ENCODE assay signal across 7 mouse cellular contexts in genomic region chr17:3326148-3326902, GRCm38 (mm10). TPM values are rescaled to one million over a fixed set of nuclear protein-coding genes. Genes with fewer than 3 reads are reported as not detected.
DNase-seq lines count a peak whose midpoint lies in the region; ATAC-seq lines count a peak whose summit lies in the region.

Gene Tiam2, plus strand, starts transcription at chr17:3326573.

- peaks cover 21% of the 10 kb centered on the region for H3K4me1 ChIP-seq in forebrain, embryonic 13.5 days
- peaks cover 16% of the 10 kb centered on the region for H3K4me1 ChIP-seq in hindbrain, embryonic 12.5 days

- H3K36me3 ChIP-seq in forebrain, embryonic 13.5 days (ENCODE audit: poor library complexity, severe bottlenecking), result no peaks in the 10 kb centered on the region
- H3K36me3 ChIP-seq in hindbrain, embryonic 12.5 days, result no peaks in the 10 kb centered on the region

- H3K4me2 ChIP-seq in forebrain, embryonic 13.5 days, result peak within 1 kb of the TSS; percentile 84
- peak within 1 kb of the TSS; percentile 79 for H3K4me2 ChIP-seq in hindbrain, embryonic 12.5 days (replicated peaks)

- peak; percentile 41 for DNase-seq in ES-CJ7 (ENCODE audit: low read depth, low spot score)
- peak; percentile 83 for DNase-seq in adrenal gland, postnatal 10 days
- DNase-seq in left cerebral cortex, postnatal 25 days (ENCODE audit: low spot score in 2 of 2), result no peak
- peak; percentile 18 to 62 for DNase-seq in spleen, postnatal 4 days (ENCODE audit: low spot score in 2 of 2)

- H3K9ac ChIP-seq in forebrain, embryonic 13.5 days, result peak within 1 kb of the TSS; percentile 73
- H3K9ac ChIP-seq in hindbrain, embryonic 12.5 days, result peak within 1 kb of the TSS; percentile 64

- H3K27ac ChIP-seq in forebrain, embryonic 13.5 days, result no peak within 1 kb of the TSS; the same call in 1 of the 2 replicates
- no peak within 1 kb of the TSS for H3K27ac ChIP-seq in hindbrain, embryonic 12.5 days

- H3K9me3 ChIP-seq in forebrain, embryonic 13.5 days (replicated peaks), result no peaks in the 10 kb centered on the region
- H3K9me3 ChIP-seq in hindbrain, embryonic 12.5 days (replicated peaks), result no peaks in the 10 kb centered on the region

- peak within 1 kb of the TSS; percentile 56 for H3K4me3 ChIP-seq in forebrain, embryonic 13.5 days
- peak within 1 kb of the TSS; percentile 52 for H3K4me3 ChIP-seq in hindbrain, embryonic 12.5 days

- ATAC-seq in forebrain, embryonic 13.5 days, result peak; percentile 67
- peak; percentile 81 for ATAC-seq in hindbrain, embryonic 12.5 days (ENCODE audit: low FRiP score)
- ATAC-seq in megakaryocyte progenitor cell, adult 5-6 weeks (replicated peaks; ENCODE audit: poor library complexity), result peak; percentile 88

- intact Hi-C loops in left cerebral cortex, postnatal 25 days (cut with DNase I), result no loop called here

- peaks cover 35% of the 10 kb centered on the region for H3K27me3 ChIP-seq in forebrain, embryonic 13.5 days
- H3K27me3 ChIP-seq in hindbrain, embryonic 12.5 days, result peaks cover 38% of the 10 kb centered on the region

- whole genome bisulfite sequencing in forebrain, embryonic 13.5 days, result under 1% methylated on average over 51 of the region's 55 CpGs
- WGBS in hindbrain, embryonic 12.5 days, result 1% methylated on average over 46 of the region's 55 CpGs

RNA-seq across cellular contexts. Expression of gene Tiam2, which starts in this region (rescaled TPM):
- total RNA-seq in adrenal gland, postnatal 10 days (2021), result 10 to 100 TPM; 10.1 to 13.1 TPM
- 37.2 and 51.0 TPM in 2 replicates for polyA plus RNA-seq in forebrain, embryonic 13.5 days (2015; fragmentation: Nextera tagmentation; extraction: Ambion mirVana)
- polyA plus RNA-seq in hindbrain, embryonic 12.5 days (2016; fragmentation: Nextera tagmentation; extraction: Ambion mirVana), result 10.6 and 12.0 TPM in 2 replicates
- 10 to 100 TPM; 83.6 to 93.5 TPM for total RNA-seq in left cerebral cortex, postnatal 25 days (2021)
- total RNA-seq in megakaryocyte progenitor cell, adult 5-6 weeks (2015), result 5.6 and 6.2 TPM in 2 replicates
- 4.4 and 7.5 TPM in 2 replicates for total RNA-seq in megakaryocyte progenitor cell, adult 5-6 weeks (2017)

Comparison
In these comparisons a context has a peak if more than half of its experiments do, and no peak if none do; other contexts are left out.
1. RNA of gene Tiam2 (total RNA-seq): 83.6 to 93.5 TPM in left cerebral cortex, postnatal 25 days; 10.1 to 13.1 TPM in adrenal gland, postnatal 10 days and 4.4 to 7.5 TPM in megakaryocyte progenitor cell, adult 5-6 weeks; every median in the first group is over 4 times any median in the second.
2. DNase-seq: peak in ES-CJ7 (single experiment), adrenal gland, postnatal 10 days (single experiment) and spleen, postnatal 4 days (2 of 2); none in left cerebral cortex, postnatal 25 days (0 of 2).
3. Peak in every context shown above with its lines, with median percentiles within 50 percentile points of each other: ATAC-seq.